Mouse (Mus musculus) intestine, postnatal 0 days (tissue): Measurements from ENCODE around the gene St7l. TPM values are rescaled to one million over a fixed set of nuclear protein-coding genes. Genes with fewer than 3 reads are reported as not detected.

Source experiments
- ATAC-seq: fragments of 200-750 bp; cut with Nextera tagmentation; 2 replicates; pipeline ENCODE4 v1.8.0; 2017; ENCODE audit warnings: mild to moderate bottlenecking, moderate TSS enrichment, moderate library complexity
- H3K27ac ChIP-seq: fragments of 300-500 bp; sonication (generic); 2 replicates; pipeline ENCODE4 v1.5.1; 2014; ENCODE audit warnings: mild to moderate bottlenecking, low read depth, low read length, moderate library complexity
- H3K27me3 ChIP-seq: fragments of 300-500 bp; sonication (generic); replicated peaks from 2 replicates; pipeline ENCODE4 v1.6.1; 2014; ENCODE audit warnings: low read length, mixed read lengths; ENCODE audit not compliant: control insufficient read depth, insufficient read depth
- H3K36me3 ChIP-seq: fragments of 300-500 bp; sonication (generic); 2 replicates; pipeline ENCODE4 v1.6.1; 2014; ENCODE audit warnings: mild to moderate bottlenecking, moderate library complexity; ENCODE audit not compliant: control insufficient read depth, insufficient read depth
- H3K4me1 ChIP-seq: fragments of 300-500 bp; sonication (generic); replicated peaks from 2 replicates; pipeline ENCODE4 v1.6.1; 2014; ENCODE audit warnings: antibody characterized with exemption, low read length, mixed read lengths; ENCODE audit not compliant: control insufficient read depth, insufficient read depth
- H3K4me2 ChIP-seq: fragments of 300-500 bp; sonication (generic); replicated peaks from 2 replicates; pipeline ENCODE4 v1.6.1; 2014; ENCODE audit warnings: low read depth, mild to moderate bottlenecking, moderate library complexity
- H3K4me3 ChIP-seq: fragments of 300-500 bp; sonication (generic); 2 replicates; pipeline ENCODE4 v1.5.1; 2014; ENCODE audit warnings: low read depth, low read length
- H3K9ac ChIP-seq: fragments of 300-500 bp; sonication (generic); 2 replicates; pipeline ENCODE4 v1.6.1; 2014; ENCODE audit warnings: mild to moderate bottlenecking, low read depth, low read length
- H3K9me3 ChIP-seq: fragments of 300-500 bp; sonication (generic); 2 replicates; pipeline ENCODE4 v1.6.1; 2016; ENCODE audit warnings: mixed run types; ENCODE audit not compliant: control insufficient read depth
- CTCF ChIP-seq: sonication (generic); IDR thresholded peaks from 2 replicates; pipeline ENCODE4 v1.5.1; 2016; ENCODE audit warnings: low read depth, mild to moderate bottlenecking, control low read depth, antibody characterized with exemption, moderate library complexity
- WGBS: fragments of 180-500 bp; shearing (Covaris S2); extraction: QIAGEN DNeasy Blood & Tissue Kit; methylation state at CpG from one replicate; pipeline ENCODE4 v1.1.7; 2014; 5-methylcytosine and 5-hydroxymethylcytosine counted together
- polyA plus RNA-seq: library from polyadenylated mRNA; unstranded; fragments of >200 nt; fragmentation: Nextera tagmentation; extraction: Ambion mirVana; gene quantifications from 2 replicates; pipeline ENCODE4 v1.2.1, GENCODE M21; 2015

The St7l gene
- polyA plus RNA-seq, 1 experiment from 2014 or later: 21.9 TPM

DNA sequence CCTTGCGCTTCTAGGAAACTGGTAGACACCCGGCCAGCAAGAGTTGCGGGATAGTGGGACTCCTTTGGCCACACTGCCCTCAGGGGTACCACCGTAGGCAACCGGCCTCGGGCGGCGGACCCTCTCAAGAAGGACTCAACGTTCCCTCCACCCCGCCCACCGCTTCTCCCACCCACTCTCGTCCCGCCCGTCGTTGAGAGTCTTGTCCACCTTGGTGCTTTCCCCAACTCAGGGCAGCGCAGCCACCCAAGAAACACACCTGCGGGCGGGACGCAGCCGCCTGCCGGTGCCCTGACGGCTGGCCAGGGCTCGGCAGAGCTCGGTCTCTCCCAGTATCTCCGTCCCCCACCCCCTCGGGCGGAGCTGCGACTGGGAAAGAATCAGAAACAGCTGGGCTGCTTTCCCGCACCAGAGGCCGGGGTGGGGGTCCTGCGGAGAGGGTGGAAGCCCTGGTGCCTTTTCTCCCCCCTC, 98.4 kb downstream of the St7l start:
- Histone ChIP-seq H3K4me1 (no peaks in the 10 kb centered on the region), H3K9me3 (no peaks in the 10 kb centered on the region), H3K4me2 (peak overlapping the region; percentile 91), H3K36me3 (no peaks in the 10 kb centered on the region), H3K4me3 (peak overlapping the region; percentile 52), H3K27ac (no peak overlapping the region), H3K27me3 (peaks cover 53% of the 10 kb centered on the region), H3K9ac (peak overlapping the region; percentile 37)
- WGBS: under 1% methylated on average over 31 of the region's 31 CpGs
- no peak for TF ChIP-seq CTCF
- ATAC-seq: no peak

DNA sequence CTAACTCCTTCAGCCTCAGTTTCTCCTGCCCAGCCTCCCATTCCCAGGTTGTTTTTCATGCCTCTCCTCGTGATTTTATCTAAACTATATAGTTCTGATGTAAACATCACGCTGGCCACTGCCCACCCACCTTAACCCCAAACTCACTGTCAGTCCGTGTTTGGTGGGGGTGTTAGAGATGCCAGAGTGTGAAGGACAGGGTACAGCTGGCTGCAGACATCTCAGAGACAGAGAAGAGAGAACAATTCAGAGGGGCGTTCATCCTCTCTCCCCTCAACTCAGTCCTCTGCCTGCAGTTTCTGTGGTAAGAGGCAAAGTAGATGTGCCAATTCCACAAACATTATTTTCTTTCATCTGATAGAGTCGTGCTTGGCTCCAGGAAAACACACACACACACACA, 99.1 kb downstream of the St7l start:
- peak overlapping the region; percentile 52; the same call in 1 of the 2 replicates for H3K4me3 ChIP-seq
- H3K4me2 ChIP-seq: peak overlapping the region; percentile 91
- H3K9ac ChIP-seq: no peak overlapping the region
- 18% methylated on average over 5 of the region's 5 CpGs for WGBS
- no peaks in the 10 kb centered on the region for H3K9me3 ChIP-seq
- H3K27ac ChIP-seq: no peak overlapping the region
- no peak for ATAC-seq
- no peak for TF ChIP-seq CTCF
- peaks cover 53% of the 10 kb centered on the region for H3K27me3 ChIP-seq
- no peaks in the 10 kb centered on the region for H3K36me3 ChIP-seq
- no peaks in the 10 kb centered on the region; the same call in 1 of the 2 replicates for H3K4me1 ChIP-seq

DNA sequence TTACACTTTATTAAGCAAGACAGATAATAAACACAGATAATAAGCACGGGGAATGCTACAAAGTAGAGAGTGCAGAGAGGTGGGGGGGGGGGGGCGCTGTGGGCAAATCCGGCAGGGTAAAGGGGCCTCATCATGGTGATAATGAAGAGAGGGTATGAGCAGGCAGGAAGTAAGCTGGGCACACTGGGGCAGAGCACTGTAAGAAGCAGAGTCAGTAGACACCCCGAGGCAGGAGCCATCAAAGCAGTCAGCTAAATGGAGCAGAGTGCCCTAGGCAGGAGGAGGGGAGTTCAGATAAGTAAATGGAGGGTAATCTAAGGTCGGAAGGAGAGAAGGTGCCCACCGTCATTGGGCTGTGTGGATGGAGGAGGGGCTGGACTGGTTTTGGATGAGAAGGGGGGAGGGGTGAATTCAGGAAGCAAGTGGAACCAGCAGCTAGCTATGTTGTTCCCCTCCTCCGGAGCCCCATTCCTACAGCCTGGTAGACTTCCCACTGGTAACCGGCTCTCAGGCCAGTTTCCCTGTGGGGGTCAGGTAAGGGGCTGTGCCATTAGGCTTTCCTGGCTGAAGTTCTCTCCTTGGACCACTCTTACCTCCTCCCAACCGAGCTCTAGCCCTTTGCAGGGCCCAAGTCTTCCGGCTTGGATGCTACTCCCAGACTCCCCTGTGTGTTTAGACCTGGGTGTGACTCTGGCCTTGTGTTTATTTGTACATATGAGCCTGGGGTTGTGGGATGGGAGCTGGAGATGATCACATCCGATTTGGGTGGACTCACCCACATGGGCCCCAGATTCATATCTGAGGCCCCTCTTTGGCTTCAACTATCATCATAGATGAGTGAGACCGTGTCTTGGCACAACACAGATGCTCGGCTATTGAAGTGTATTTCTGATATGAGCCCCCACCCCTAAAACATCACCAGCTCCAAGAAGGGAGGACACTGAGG, 99.8 kb downstream of the St7l start:
- no peak for ATAC-seq
- WGBS: 34% methylated on average over 12 of the region's 13 CpGs
- no peak overlapping the region for H3K4me3 ChIP-seq
- no peak overlapping the region for H3K4me2 ChIP-seq
- no peaks in the 10 kb centered on the region for H3K9me3 ChIP-seq
- no peak overlapping the region for H3K9ac ChIP-seq
- H3K27ac ChIP-seq: no peak overlapping the region
- H3K4me1 ChIP-seq: no peaks in the 10 kb centered on the region; the same call in 1 of the 2 replicates
- peaks cover 52% of the 10 kb centered on the region for H3K27me3 ChIP-seq
- no peaks in the 10 kb centered on the region for H3K36me3 ChIP-seq
- no peak for TF ChIP-seq CTCF

DNA sequence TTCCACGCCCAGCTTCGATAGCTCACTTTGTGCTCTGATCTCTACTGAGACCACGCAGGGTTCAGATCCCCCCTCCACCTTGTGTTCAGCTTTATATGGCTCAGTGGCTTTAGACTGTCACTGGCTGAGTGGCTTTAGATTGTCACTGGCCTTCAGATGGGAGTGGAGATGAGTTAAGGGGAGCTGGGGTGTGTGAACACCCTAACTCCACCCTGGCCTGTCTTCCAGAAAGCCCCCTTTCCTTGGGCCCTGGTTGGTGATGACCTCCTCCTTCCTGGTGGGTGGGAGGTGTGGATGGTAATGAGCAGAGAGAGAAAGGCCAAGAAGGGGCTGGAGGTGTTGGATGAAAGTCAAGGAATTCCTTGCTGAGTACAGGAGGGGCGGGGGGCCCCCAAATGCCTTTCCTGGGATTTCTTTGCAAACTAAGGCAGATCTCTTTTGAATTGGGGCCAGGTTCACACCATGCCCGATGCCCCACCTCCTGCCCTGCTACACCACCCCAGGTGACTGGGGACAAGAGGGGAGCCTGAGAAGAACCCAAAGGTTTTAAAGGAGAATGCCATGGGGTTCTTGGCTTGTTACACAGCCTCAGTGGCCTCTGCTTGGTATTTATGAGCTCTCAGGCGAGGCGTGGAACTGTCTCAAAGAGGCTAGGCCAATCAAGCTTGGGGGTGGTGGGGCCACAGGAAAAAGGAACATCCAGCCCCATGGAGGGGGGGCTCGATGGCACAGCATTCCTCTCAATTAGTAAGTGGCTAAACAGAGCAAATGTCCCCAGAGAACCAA, 101.5 kb downstream of the St7l start:
- Histone ChIP-seq H3K9me3 (no peaks in the 10 kb centered on the region), H3K27me3 (peaks cover 40% of the 10 kb centered on the region), H3K4me1 (no peaks in the 10 kb centered on the region; the same call in 1 of the 2 replicates), H3K4me3 (no peak overlapping the region), H3K36me3 (no peaks in the 10 kb centered on the region), H3K27ac (no peak overlapping the region), H3K4me2 (no peak overlapping the region), H3K9ac (no peak overlapping the region)
- ATAC-seq: no peak
- no peak for TF ChIP-seq CTCF
- WGBS: 69% methylated on average over 8 of the region's 8 CpGs

DNA sequence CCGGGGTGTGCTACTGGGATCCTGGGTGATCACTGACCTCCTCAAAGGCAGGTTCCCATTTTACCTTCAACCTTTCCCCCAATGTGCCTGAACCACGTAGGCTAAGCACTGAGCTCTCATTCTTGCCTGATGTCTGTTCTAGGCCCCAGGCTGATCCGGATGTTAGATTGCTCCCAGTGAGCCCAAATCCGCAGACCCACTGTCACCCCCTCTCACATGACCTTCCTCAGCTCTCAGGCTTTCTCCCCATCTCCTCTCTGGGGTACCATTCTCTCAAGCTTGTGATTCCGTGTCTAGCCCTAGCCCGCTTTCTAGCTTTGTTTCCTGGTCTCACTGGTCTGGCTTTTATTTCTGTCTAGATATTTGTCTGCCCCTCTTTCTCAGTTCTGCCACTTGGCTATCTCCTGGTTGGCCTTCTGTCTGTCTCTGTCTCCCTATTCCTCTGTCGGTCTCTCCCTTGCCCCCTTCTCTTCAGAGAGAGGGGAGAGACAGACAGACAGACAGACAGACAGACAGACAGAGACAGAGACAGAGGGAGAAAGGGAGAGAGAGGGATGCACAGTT, 102.3 kb downstream of the St7l start:
- Histone ChIP-seq H3K4me3 (no peak overlapping the region), H3K27me3 (peaks cover 33% of the 10 kb centered on the region), H3K9ac (no peak overlapping the region), H3K36me3 (no peaks in the 10 kb centered on the region), H3K4me2 (no peak overlapping the region), H3K4me1 (no peaks in the 10 kb centered on the region; the same call in 1 of the 2 replicates), H3K9me3 (no peaks in the 10 kb centered on the region), H3K27ac (no peak overlapping the region)
- no peak for TF ChIP-seq CTCF
- WGBS: 86% methylated on average over 7 of the region's 7 CpGs
- ATAC-seq: no peak
